18 mouse cellular contexts compared by ENCODE assay signal in genomic region chrX:6483817-6484216, GRCm38 (mm10).
DNase-seq lines count a peak whose midpoint lies in the region; ATAC-seq and TF ChIP-seq lines count a peak whose summit lies in the region.
"Had no signal": no experiment of that assay in that cellular context is flagged by ENCODE, and none has a peak within 500 bp of the region (broad histone marks: within the 10 kb centered on the region; RNA-seq: fewer than 3 reads in every experiment).

No protein-coding gene starts in this region.

- whole genome bisulfite sequencing in forebrain, postnatal 0 days = 34% methylated on average over 8 of the region's 8 CpGs
- 20% methylated on average over 8 of the region's 8 CpGs for WGBS in forebrain, embryonic 16.5 days
- 26% methylated on average over 8 of the region's 8 CpGs for WGBS in embryonic facial prominence, embryonic 12.5 days
- 21% methylated on average over 7 of the region's 8 CpGs for WGBS in limb, embryonic 14.5 days
- WGBS in kidney, embryonic 14.5 days = 45% methylated on average over 8 of the region's 8 CpGs

- no peaks in the 10 kb centered on the region for H3K36me3 ChIP-seq in forebrain, postnatal 0 days (ENCODE audit: insufficient read depth)
- no peaks in the 10 kb centered on the region for H3K36me3 ChIP-seq in forebrain, embryonic 16.5 days (ENCODE audit: control insufficient read depth, insufficient read depth)
- H3K36me3 ChIP-seq in embryonic facial prominence, embryonic 12.5 days = no peaks in the 10 kb centered on the region
- H3K36me3 ChIP-seq in limb, embryonic 14.5 days (ENCODE audit: control insufficient read depth, insufficient read depth, low read length) = no peaks in the 10 kb centered on the region
- no peaks in the 10 kb centered on the region for H3K36me3 ChIP-seq in kidney, embryonic 14.5 days (ENCODE audit: control insufficient read depth, insufficient read depth, low read length)
- H3K36me3 ChIP-seq: stomach, embryonic 15.5 days had no signal

- H3K9ac ChIP-seq in forebrain, postnatal 0 days = no peak overlapping the region
- H3K9ac ChIP-seq in forebrain, embryonic 16.5 days (replicated peaks; ENCODE audit: low read depth, low read length) = no peak overlapping the region
- H3K9ac ChIP-seq in embryonic facial prominence, embryonic 12.5 days = no peak overlapping the region
- H3K9ac ChIP-seq in limb, embryonic 14.5 days (ENCODE audit: low read depth, low read length, severe bottlenecking) = no peak overlapping the region
- no peak overlapping the region for H3K9ac ChIP-seq in kidney, embryonic 14.5 days (ENCODE audit: low read depth, low read length)
- H3K9ac ChIP-seq: liver, postnatal 0 days; stomach, embryonic 15.5 days had no signal

- no peak for TF ChIP-seq CTCF in forebrain, postnatal 0 days (IDR thresholded peaks at IDR 0.05; ENCODE audit: low read depth)

- no peak for TF ChIP-seq POLR2A in limb, embryonic 14.5 days (IDR thresholded peaks at IDR 0.05; ENCODE audit: borderline replicate concordance, extremely low read depth, insufficient read depth, insufficient read length)

- no peaks in the 10 kb centered on the region for H3K27me3 ChIP-seq in forebrain, postnatal 0 days (ENCODE audit: insufficient read depth, low read length)
- H3K27me3 ChIP-seq in forebrain, embryonic 16.5 days (replicated peaks; ENCODE audit: control insufficient read depth, insufficient read depth, low read length) = no peaks in the 10 kb centered on the region
- no peaks in the 10 kb centered on the region for H3K27me3 ChIP-seq in embryonic facial prominence, embryonic 12.5 days
- no peaks in the 10 kb centered on the region for H3K27me3 ChIP-seq in limb, embryonic 14.5 days (ENCODE audit: control insufficient read depth, insufficient read depth, low read length)
- H3K27me3 ChIP-seq in kidney, embryonic 14.5 days (ENCODE audit: control insufficient read depth, insufficient read depth, low read length) = no peaks in the 10 kb centered on the region
- H3K27me3 ChIP-seq: stomach, embryonic 15.5 days had no signal

- no peaks in the 10 kb centered on the region for H3K4me1 ChIP-seq in forebrain, postnatal 0 days (ENCODE audit: insufficient read depth)
- no peaks in the 10 kb centered on the region for H3K4me1 ChIP-seq in forebrain, embryonic 16.5 days (replicated peaks; ENCODE audit: control insufficient read depth, insufficient read depth, low read length)
- peaks cover 3% of the 10 kb centered on the region; the same call in 1 of the 2 replicates for H3K4me1 ChIP-seq in embryonic facial prominence, embryonic 12.5 days
- 0 out of 2 replicates have a peak, but pooled peaks cover 3% of the 10 kb centered on the region for H3K4me1 ChIP-seq in limb, embryonic 14.5 days (ENCODE audit: control insufficient read depth, insufficient read depth, low read length)
- H3K4me1 ChIP-seq in kidney, embryonic 14.5 days (ENCODE audit: control insufficient read depth, insufficient read depth, low read length) = no peaks in the 10 kb centered on the region
- H3K4me1 ChIP-seq: stomach, embryonic 15.5 days had no signal

- H3K4me3 ChIP-seq in forebrain, postnatal 0 days (ENCODE audit: low read depth, low read length) = no peak overlapping the region
- no peak overlapping the region for H3K4me3 ChIP-seq in forebrain, embryonic 16.5 days (replicated peaks; ENCODE audit: low read length)
- no peak overlapping the region for H3K4me3 ChIP-seq in embryonic facial prominence, embryonic 12.5 days
- H3K4me3 ChIP-seq in limb, embryonic 14.5 days (replicated peaks; ENCODE audit: low read length) = no peak overlapping the region
- H3K4me3 ChIP-seq in kidney, embryonic 14.5 days (ENCODE audit: low read length) = no peak overlapping the region
- H3K4me3 ChIP-seq: stomach, embryonic 15.5 days had no signal

- H3K27ac ChIP-seq in forebrain, postnatal 0 days (ENCODE audit: low read depth, low read length) = no peak overlapping the region
- H3K27ac ChIP-seq in forebrain, embryonic 16.5 days (ENCODE audit: low read length) = no peak overlapping the region
- peak overlapping the region; percentile 54; the same call in 1 of the 2 replicates for H3K27ac ChIP-seq in embryonic facial prominence, embryonic 12.5 days
- H3K27ac ChIP-seq in limb, embryonic 14.5 days (replicated peaks; ENCODE audit: low read depth, low read length) = no peak overlapping the region
- no peak overlapping the region for H3K27ac ChIP-seq in kidney, embryonic 14.5 days (ENCODE audit: low read depth, low read length)
- H3K27ac ChIP-seq: stomach, embryonic 15.5 days had no signal

- DNase-seq in forebrain, postnatal 0 days = no peak
- DNase-seq in embryo, embryonic 10 days (ENCODE audit: low spot score) = peak; percentile 26
- peak; percentile 10 for DNase-seq in limb, embryonic 14.5 days (ENCODE audit: low spot score)
- DNase-seq in cerebellum, postnatal 36 days = no peak
- DNase-seq: adrenal gland, postnatal 36 days; cerebellum, postnatal 14 days; heart, adult 18-20 months; kidney, adult 11 months; kidney, postnatal 25 days; left cerebral cortex, postnatal 4 days; liver, postnatal 0 days; lung, postnatal 36 days; spleen, adult 18-20 months had no signal

- no peaks in the 10 kb centered on the region for H3K9me3 ChIP-seq in forebrain, postnatal 0 days (ENCODE audit: low read length)
- no peaks in the 10 kb centered on the region for H3K9me3 ChIP-seq in forebrain, embryonic 16.5 days (ENCODE audit: control insufficient read depth, low read length)
- H3K9me3 ChIP-seq in embryonic facial prominence, embryonic 12.5 days = no peaks in the 10 kb centered on the region
- no peaks in the 10 kb centered on the region for H3K9me3 ChIP-seq in limb, embryonic 14.5 days (ENCODE audit: control insufficient read depth, low read length)
- H3K9me3 ChIP-seq in kidney, embryonic 14.5 days (ENCODE audit: control insufficient read depth, low read length) = no peaks in the 10 kb centered on the region
- H3K9me3 ChIP-seq: stomach, embryonic 15.5 days had no signal

- ATAC-seq in forebrain, postnatal 0 days = peak; percentile 12; the same call in 1 of the 2 replicates
- no peak for ATAC-seq in forebrain, embryonic 16.5 days
- no peak for ATAC-seq in embryonic facial prominence, embryonic 12.5 days (ENCODE audit: insufficient number of reproducible peaks, insufficient read depth, low FRiP score, low TSS enrichment)
- ATAC-seq in limb, embryonic 14.5 days (ENCODE audit: low FRiP score, low read depth) = 0 out of 2 replicates have a peak, but pooled peaks have one; percentile 26
- ATAC-seq in kidney, embryonic 14.5 days (ENCODE audit: low FRiP score, low TSS enrichment) = no peak
- ATAC-seq: hindbrain, embryonic 16.5 days; liver, postnatal 0 days had no signal

- no peak overlapping the region for H3K4me2 ChIP-seq in forebrain, postnatal 0 days (ENCODE audit: low read depth)
- H3K4me2 ChIP-seq in forebrain, embryonic 16.5 days (ENCODE audit: low read length) = no peak overlapping the region
- H3K4me2 ChIP-seq in embryonic facial prominence, embryonic 12.5 days (replicated peaks) = no peak overlapping the region
- H3K4me2 ChIP-seq in limb, embryonic 14.5 days (replicated peaks; ENCODE audit: low read depth, low read length, severe bottlenecking) = no peak overlapping the region
- H3K4me2 ChIP-seq in kidney, embryonic 14.5 days (replicated peaks; ENCODE audit: low read depth, low read length) = no peak overlapping the region
- H3K4me2 ChIP-seq: stomach, embryonic 15.5 days had no signal

Comparison
In these comparisons a context has a peak if more than half of its experiments do, and no peak if none do; other contexts are left out.
1. ATAC-seq: peak in forebrain, postnatal 0 days (single experiment) and limb, embryonic 14.5 days (single experiment); none in forebrain, embryonic 16.5 days (single experiment), embryonic facial prominence, embryonic 12.5 days (single experiment) and kidney, embryonic 14.5 days (single experiment).
2. DNase-seq: peak in embryo, embryonic 10 days (single experiment) and limb, embryonic 14.5 days (single experiment); none in forebrain, postnatal 0 days (single experiment) and cerebellum, postnatal 36 days (0 of 2).